Mouse (Mus musculus): Measurements from ENCODE around the gene Tescl.

Tescl gene

GRCm38 (mm10) chr7:24298973-24299708, 34.6 kb downstream of the Tescl start:
- DNase-seq, result peak; percentile 84

DNA sequence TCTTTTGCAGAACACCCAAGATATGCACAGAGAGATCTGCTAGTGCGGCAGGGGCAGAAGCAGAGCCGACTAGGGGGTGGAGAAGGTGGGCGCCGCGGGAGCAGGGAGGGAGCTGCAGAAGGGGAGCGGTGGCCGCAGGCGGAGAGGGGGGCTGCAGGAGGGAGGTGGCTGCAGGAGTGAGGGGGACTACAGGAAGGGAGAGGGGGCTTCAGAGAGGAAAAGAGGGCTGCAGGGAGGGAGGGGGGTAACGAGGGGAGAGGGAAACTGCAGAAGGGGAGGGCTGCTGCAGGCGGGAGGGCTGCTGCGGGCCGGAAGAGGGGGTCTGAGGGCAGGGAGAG, 35.1 kb downstream of the Tescl start:
- peak; percentile 13 for DNase-seq

DNA sequence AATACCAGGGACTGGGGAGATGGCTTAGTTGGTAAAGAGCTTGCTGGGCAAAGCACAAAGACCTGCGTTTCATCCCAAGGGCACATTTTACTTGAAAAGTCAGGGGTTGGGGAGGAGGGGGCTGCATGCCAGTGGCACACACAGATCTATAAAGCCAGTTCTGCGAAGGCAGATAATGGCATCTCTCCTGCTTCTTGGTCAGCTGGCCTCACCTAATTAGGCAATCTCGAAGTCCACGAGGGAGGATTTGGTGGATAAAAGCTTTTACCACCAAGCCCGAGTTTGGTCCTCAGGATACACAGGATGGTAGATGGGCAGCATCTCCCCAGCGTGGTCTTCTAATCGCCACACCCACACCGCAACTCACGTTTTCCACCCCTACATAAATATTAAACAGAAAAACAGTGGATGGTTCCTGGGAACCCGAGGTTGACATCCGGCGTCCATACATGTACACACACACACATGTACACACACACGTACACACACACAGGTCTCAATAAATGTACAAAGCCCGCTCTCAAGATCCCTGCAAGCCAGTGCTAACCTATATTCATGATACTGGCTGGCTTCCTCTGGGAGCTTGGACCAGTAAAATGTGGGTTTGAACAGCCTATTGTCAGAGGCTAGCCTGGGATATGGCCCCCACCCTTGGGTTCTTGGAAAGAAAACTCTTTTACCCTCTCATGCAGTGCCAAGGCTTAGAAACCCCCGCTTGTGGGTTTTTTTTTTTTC, 36.2 kb downstream of the Tescl start:
- no peak for DNase-seq

- no peak for DNase-seq
Measured at GRCm38 (mm10) chr7:24296386-24296785, 37.4 kb downstream of the Tescl start.

GRCm38 (mm10) chr7:24295376-24295775, 38.4 kb downstream of the Tescl start:
- DNase-seq, result no peak

DNA sequence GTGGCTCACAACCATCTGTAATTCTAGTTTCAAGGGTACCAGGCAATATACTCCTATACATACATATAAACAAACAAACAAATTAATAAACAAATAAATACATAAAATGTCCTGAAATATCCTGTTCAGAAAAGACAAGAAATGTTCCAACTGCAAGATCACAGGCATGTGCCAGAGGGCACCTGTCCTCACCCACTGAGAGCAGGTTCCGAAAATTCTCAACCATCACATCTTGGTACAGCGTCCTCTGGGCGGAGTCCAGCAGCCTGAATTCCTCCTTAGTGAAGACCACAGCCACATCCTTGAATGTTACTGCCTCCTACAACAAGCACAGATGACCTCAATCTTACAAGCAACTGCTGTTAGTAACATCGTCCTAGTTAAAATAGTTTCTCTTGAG, 39.0 kb downstream of the Tescl start:
- no peak for DNase-seq

DNA sequence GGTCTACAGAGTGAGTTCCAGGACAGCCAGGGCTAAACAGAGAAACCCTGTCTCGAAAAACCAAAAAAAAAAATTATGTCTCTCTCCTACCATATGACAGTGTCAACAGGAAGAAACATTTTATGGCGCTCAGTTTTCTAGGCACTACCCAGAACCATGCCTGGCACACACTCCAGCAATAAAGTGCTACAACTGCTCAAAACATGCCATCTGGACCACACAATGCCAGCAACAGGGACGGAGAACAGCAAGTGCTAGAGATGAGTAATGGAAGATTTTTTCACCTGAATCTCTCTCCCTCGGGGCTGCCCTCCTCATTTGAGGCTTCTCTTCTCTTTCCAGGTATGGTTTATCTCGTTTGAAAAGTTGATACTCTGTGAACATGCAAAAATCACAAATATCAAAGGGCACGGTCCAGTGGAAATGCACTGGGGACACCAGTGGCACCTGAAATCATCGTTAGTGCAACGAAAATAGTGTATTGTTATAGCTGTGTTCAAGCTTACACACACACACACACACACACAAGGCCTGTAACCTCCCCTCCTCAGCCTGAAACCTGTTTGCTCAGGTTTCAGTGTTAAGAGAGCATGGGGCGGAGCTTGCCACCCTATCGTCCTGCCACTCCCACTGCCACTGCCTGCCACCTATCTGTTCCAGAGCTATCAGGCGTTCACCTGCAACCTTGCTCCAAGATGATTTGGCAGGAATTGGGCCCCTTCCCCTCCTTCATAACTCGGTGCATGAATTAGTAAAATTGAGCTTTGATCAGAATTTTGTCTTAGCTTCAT, 40.5 kb downstream of the Tescl start:
- no peak for DNase-seq

GRCm38 (mm10) chr7:24291387-24292090, 42.2 kb downstream of the Tescl start:
- no peak for DNase-seq

- no peak for DNase-seq
Measured at GRCm38 (mm10) chr7:24290106-24290693, 43.5 kb downstream of the Tescl start.

DNA sequence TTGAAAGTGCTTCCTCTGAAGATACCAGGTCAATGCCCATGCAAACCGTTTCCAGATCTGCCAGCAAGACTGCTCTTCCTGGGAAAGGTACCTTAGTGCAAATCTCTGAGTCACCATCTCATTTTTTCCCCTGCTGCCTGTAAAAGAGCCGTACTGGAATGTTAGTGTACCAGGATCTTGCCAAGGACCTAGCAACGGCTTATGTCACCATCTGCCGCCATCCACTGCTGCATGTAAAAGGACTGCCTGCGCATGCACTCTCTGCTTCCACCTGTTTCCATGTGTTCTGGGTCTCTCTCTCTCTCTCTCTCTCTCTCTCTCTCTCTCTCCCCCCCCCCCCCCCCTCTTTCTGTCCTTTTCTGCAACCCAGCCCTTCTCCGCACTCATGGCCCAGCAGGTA, 45.2 kb downstream of the Tescl start:
- DNase-seq, result no peak

DNA sequence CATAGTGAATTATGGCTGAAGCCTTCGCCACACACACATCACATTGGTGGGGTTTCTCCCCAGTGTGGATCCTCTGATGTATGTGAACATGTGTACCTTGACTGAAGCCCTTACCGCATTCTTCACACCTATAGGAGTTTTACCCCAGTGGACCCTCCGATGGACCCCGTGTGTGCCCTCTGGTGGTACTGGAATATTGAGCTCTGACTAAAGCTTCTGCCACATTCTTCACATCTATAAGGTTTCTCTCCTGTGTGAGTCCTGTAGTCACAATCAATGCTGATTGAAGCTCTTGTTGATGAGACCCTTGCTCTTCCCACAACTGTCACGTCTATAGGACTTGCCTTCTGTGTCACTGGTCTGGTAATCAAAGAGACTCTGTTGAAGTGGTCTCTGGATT, 46.1 kb downstream of the Tescl start:
- no peak for DNase-seq

DNA sequence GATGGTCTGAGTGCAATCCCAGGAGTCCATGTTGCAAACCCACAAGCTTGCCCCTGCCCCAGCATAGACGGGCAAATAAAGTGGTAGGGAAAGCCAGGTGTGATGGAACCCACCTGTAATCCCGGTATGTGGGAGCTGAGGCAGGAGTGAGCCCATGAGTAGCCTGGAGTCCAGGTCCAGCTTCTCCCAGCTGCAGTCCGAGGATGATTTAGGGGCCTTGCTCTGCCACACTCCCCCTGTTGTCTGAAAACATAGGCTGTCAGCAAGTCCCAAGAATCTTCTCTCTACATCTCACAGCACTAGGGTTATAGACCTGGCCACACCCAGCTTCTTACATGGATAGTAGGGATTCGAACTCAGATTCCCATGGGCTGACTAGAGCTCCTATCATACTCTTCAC, 46.8 kb downstream of the Tescl start:
- DNase-seq, result no peak

GRCm38 (mm10) chr7:24286090-24286489, 47.6 kb downstream of the Tescl start:
- no peak for DNase-seq
